Mouse (Mus musculus): ENCODE results near the gene Otp. TPM values are rescaled to one million over a fixed set of nuclear protein-coding genes. Genes with fewer than 3 reads are reported as not detected.
A peak's percentile ranks its signal among the peaks of the same experiment; 100 is the strongest.

The Otp gene
- polyA plus RNA-seq (2015; fragmentation: Nextera tagmentation; extraction: Ambion mirVana) = 2.3 and 4.7 TPM in 2 replicates

DNA sequence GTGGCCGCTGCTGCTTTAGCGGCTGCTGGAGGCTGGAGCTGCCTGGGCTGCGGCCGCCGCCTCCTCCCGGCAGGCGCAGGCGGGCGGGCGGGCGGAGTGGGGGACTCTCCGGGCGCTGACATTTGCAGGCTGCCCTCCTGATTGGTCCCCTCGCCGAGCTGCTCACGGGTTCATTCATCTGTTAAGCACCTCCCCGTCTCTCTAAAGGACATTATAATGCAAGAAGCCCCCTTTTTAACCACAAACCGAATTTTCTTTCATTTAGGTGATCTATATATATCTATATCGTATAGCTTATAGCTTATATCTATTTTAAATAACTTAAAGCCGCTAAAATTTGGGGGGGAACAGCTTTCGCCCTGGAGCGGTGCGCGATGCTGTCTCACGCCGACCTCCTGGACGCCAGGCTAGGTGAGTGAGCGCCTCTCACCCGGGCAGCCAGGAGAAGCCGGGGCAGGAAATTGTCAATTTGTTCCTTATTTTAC lies at the start of gene Otp:
TSS of gene Otp (plus strand) at position 207 of the 485 bp plus-strand sequence.
- H3K4me3 ChIP-seq = 0 out of 2 replicates have a peak within 1 kb of the TSS, but pooled peaks have one; percentile 9
- under 1% methylated on average over 30 of the region's 30 CpGs for WGBS

GRCm38 (mm10) chr13:94826389-94826788 lies 49.0 kb upstream of the Otp start:
- 92% methylated on average over 5 of the region's 5 CpGs for WGBS
- ATAC-seq (replicated peaks) = no peak

More for the DNA sequence above, at the start of gene Otp:
- no peak within 1 kb of the TSS for H3K9ac ChIP-seq
- H3K4me2 ChIP-seq = no peak within 1 kb of the TSS; the same call in 1 of the 2 replicates
- H3K9me3 ChIP-seq = no peaks in the 10 kb centered on the region
- no peak within 1 kb of the TSS for H3K27ac ChIP-seq
- no peaks in the 10 kb centered on the region; the same call in 1 of the 2 replicates for H3K4me1 ChIP-seq
- peak; percentile 48 for ATAC-seq (replicated peaks)
- peaks cover 69% of the 10 kb centered on the region for H3K27me3 ChIP-seq (replicated peaks)
- H3K36me3 ChIP-seq (replicated peaks) = no peaks in the 10 kb centered on the region

GRCm38 (mm10) chr13:94826986-94827385 lies 48.4 kb upstream of the Otp start:
- Histone ChIP-seq H3K4me1 (no peaks in the 10 kb centered on the region), H3K27me3 (replicated peaks) (no peaks in the 10 kb centered on the region), H3K36me3 (replicated peaks) (no peaks in the 10 kb centered on the region), H3K4me3 (no peak overlapping the region), H3K9ac (no peak overlapping the region), H3K27ac (no peak overlapping the region), H3K4me2 (no peak overlapping the region), H3K9me3 (no peaks in the 10 kb centered on the region)
- WGBS = 89% methylated on average over 2 of the region's 2 CpGs
- ATAC-seq (replicated peaks) = no peak

More at GRCm38 (mm10) chr13:94826389-94826788, 49.0 kb upstream of the Otp start:
- Histone ChIP-seq H3K4me2 (no peak overlapping the region), H3K4me3 (no peak overlapping the region), H3K36me3 (replicated peaks) (no peaks in the 10 kb centered on the region), H3K9me3 (no peaks in the 10 kb centered on the region), H3K9ac (no peak overlapping the region), H3K4me1 (no peaks in the 10 kb centered on the region), H3K27me3 (replicated peaks) (no peaks in the 10 kb centered on the region), H3K27ac (no peak overlapping the region)

DNA sequence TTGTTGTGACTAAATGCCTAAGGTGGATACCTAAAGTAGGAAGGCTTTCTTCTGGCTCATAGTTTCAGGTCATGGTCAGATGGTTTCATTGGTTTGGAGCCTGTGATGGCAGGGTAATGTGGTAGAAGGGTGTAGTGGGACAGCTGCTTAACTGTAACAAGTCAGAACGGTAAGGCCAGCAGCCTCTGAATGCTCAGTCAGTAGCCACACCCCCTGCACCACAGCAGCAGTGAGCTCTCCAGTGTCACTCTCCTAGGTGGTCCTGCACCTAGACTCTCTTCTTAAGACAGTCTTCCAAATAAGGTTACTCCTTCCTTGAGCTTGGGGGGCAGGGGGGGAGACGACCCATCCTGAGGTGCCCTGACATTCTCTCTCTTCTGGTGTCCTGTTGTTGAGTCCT lies 47.6 kb upstream of the Otp start:
- ATAC-seq (replicated peaks) = no peak
- no peak overlapping the region for H3K4me2 ChIP-seq
- H3K27ac ChIP-seq = no peak overlapping the region

GRCm38 (mm10) chr13:94838047-94838720 lies 37.2 kb upstream of the Otp start:
- no peak overlapping the region for H3K4me2 ChIP-seq
- no peak overlapping the region for H3K27ac ChIP-seq
- H3K9me3 ChIP-seq = no peaks in the 10 kb centered on the region
- no peak for ATAC-seq (replicated peaks)
- H3K4me3 ChIP-seq = no peak overlapping the region
- no peak overlapping the region for H3K9ac ChIP-seq
- H3K4me1 ChIP-seq = no peaks in the 10 kb centered on the region
- 0 out of 2 replicates have a peak, but pooled peaks cover 7% of the 10 kb centered on the region for H3K36me3 ChIP-seq (replicated peaks)
- no peaks in the 10 kb centered on the region for H3K27me3 ChIP-seq (replicated peaks)
- 70% methylated on average over 5 of the region's 5 CpGs for WGBS

More for the DNA sequence above, 47.6 kb upstream of the Otp start:
- H3K9ac ChIP-seq = no peak overlapping the region
- 49% methylated on average over 2 of the region's 2 CpGs for WGBS
- H3K4me3 ChIP-seq = no peak overlapping the region
- H3K9me3 ChIP-seq = no peaks in the 10 kb centered on the region
- H3K36me3 ChIP-seq (replicated peaks) = no peaks in the 10 kb centered on the region
- H3K27me3 ChIP-seq (replicated peaks) = no peaks in the 10 kb centered on the region
- no peaks in the 10 kb centered on the region for H3K4me1 ChIP-seq

GRCm38 (mm10) chr13:94838756-94839337 lies 36.6 kb upstream of the Otp start:
- Histone ChIP-seq H3K27me3 (replicated peaks) (no peaks in the 10 kb centered on the region), H3K4me2 (no peak overlapping the region), H3K4me3 (no peak overlapping the region), H3K9me3 (no peaks in the 10 kb centered on the region), H3K4me1 (no peaks in the 10 kb centered on the region), H3K36me3 (replicated peaks) (0 out of 2 replicates have a peak, but pooled peaks cover 7% of the 10 kb centered on the region), H3K9ac (no peak overlapping the region), H3K27ac (no peak overlapping the region)
- peak; percentile 82; the same call in 1 of the 2 replicates for ATAC-seq (replicated peaks)
- 76% methylated on average over 8 of the region's 8 CpGs for WGBS

GRCm38 (mm10) chr13:94843236-94843635 lies 32.2 kb upstream of the Otp start:
- ATAC-seq (replicated peaks) = no peak
- Histone ChIP-seq H3K4me1 (no peaks in the 10 kb centered on the region), H3K9me3 (no peaks in the 10 kb centered on the region), H3K4me3 (no peak overlapping the region), H3K9ac (no peak overlapping the region), H3K27ac (no peak overlapping the region), H3K36me3 (replicated peaks) (0 out of 2 replicates have a peak, but pooled peaks cover 1% of the 10 kb centered on the region), H3K4me2 (no peak overlapping the region), H3K27me3 (replicated peaks) (no peaks in the 10 kb centered on the region)
- 76% methylated on average over 5 of the region's 5 CpGs for WGBS

- 73% methylated on average over 7 of the region's 7 CpGs for WGBS
Measured at GRCm38 (mm10) chr13:94847870-94848269, 27.5 kb upstream of the Otp start.

DNA sequence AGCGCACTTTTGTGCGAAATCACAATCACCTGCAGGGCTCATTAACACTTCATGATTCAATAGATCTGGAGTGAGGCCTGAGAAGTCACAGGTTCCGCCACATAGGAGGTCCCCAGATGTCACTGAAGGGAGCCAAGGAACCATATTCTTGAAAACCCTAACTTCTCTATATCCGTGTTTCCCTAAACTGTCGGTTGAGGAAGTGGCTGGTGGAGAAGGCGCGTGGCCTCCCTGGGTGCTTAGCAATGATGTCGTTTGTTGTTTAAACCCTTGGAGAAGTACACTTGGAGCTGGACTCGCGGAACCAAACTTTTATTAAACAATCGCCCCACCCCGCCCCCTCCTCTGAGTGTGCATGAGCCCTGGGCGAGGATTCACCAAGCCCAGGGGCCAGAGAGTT lies 26.1 kb upstream of the Otp start:
- H3K27me3 ChIP-seq (replicated peaks) = peaks cover 8% of the 10 kb centered on the region
- H3K4me1 ChIP-seq = no peaks in the 10 kb centered on the region
- H3K27ac ChIP-seq = no peak overlapping the region
- H3K36me3 ChIP-seq (replicated peaks) = no peaks in the 10 kb centered on the region
- 83% methylated on average over 13 of the region's 13 CpGs for WGBS
- ATAC-seq (replicated peaks) = no peak
- H3K9me3 ChIP-seq = no peaks in the 10 kb centered on the region
- no peak overlapping the region for H3K9ac ChIP-seq
- H3K4me3 ChIP-seq = no peak overlapping the region
- H3K4me2 ChIP-seq = no peak overlapping the region

More at GRCm38 (mm10) chr13:94847870-94848269, 27.5 kb upstream of the Otp start:
- no peak overlapping the region for H3K27ac ChIP-seq
- H3K4me3 ChIP-seq = no peak overlapping the region
- H3K27me3 ChIP-seq (replicated peaks) = no peaks in the 10 kb centered on the region
- no peaks in the 10 kb centered on the region for H3K9me3 ChIP-seq
- H3K36me3 ChIP-seq (replicated peaks) = no peaks in the 10 kb centered on the region
- ATAC-seq (replicated peaks) = no peak
- no peak overlapping the region for H3K4me2 ChIP-seq
- no peaks in the 10 kb centered on the region for H3K4me1 ChIP-seq
- no peak overlapping the region for H3K9ac ChIP-seq

GRCm38 (mm10) chr13:94858016-94858575 lies 17.3 kb upstream of the Otp start:
- 65% methylated on average over 8 of the region's 8 CpGs for WGBS

GRCm38 (mm10) chr13:94859256-94859655 lies 16.1 kb upstream of the Otp start:
- Histone ChIP-seq H3K9ac (no peak overlapping the region), H3K27me3 (replicated peaks) (peaks cover 70% of the 10 kb centered on the region), H3K27ac (no peak overlapping the region), H3K36me3 (replicated peaks) (no peaks in the 10 kb centered on the region), H3K4me2 (no peak overlapping the region), H3K4me3 (no peak overlapping the region), H3K4me1 (no peaks in the 10 kb centered on the region), H3K9me3 (no peaks in the 10 kb centered on the region)
- no peak for ATAC-seq (replicated peaks)
- WGBS = 84% methylated on average over 8 of the region's 8 CpGs

More at GRCm38 (mm10) chr13:94858016-94858575, 17.3 kb upstream of the Otp start:
- Histone ChIP-seq H3K9ac (no peak overlapping the region), H3K27ac (no peak overlapping the region), H3K9me3 (no peaks in the 10 kb centered on the region), H3K4me1 (no peaks in the 10 kb centered on the region), H3K27me3 (replicated peaks) (peaks cover 66% of the 10 kb centered on the region), H3K4me3 (no peak overlapping the region), H3K36me3 (replicated peaks) (no peaks in the 10 kb centered on the region), H3K4me2 (no peak overlapping the region)
- no peak for ATAC-seq (replicated peaks)

- H3K27me3 ChIP-seq (replicated peaks) = peaks cover 87% of the 10 kb centered on the region
- no peak overlapping the region for H3K4me2 ChIP-seq
- H3K4me1 ChIP-seq = no peaks in the 10 kb centered on the region
- H3K9ac ChIP-seq = no peak overlapping the region
- H3K4me3 ChIP-seq = no peak overlapping the region
- no peaks in the 10 kb centered on the region for H3K9me3 ChIP-seq
- WGBS = 77% methylated on average over 5 of the region's 5 CpGs
- H3K36me3 ChIP-seq (replicated peaks) = no peaks in the 10 kb centered on the region
- no peak overlapping the region for H3K27ac ChIP-seq
- no peak for ATAC-seq (replicated peaks)
Measured at GRCm38 (mm10) chr13:94862491-94863230, 12.7 kb upstream of the Otp start.

Data from midbrain, embryonic 15.5 days (tissue).